Mouse (Mus musculus) kidney, embryonic 14.5 days (tissue): ENCODE measurements at regions not wholly inside any gene's neighbourhood (a gene's known extent, or its start where the extent isn't known, plus 50 kb on each side); places are given as distances from the start of the nearest gene placed in this dataset.

Experiments used
- ATAC-seq: fragments of 200-750 bp; cut with Nextera tagmentation; 2 replicates; pipeline ENCODE4 v1.8.0; 2017; ENCODE audit warnings: moderate number of reproducible peaks, mild to moderate bottlenecking, moderate TSS enrichment, moderate library complexity; ENCODE audit not compliant: low FRiP score, low TSS enrichment
- H3K27ac ChIP-seq: fragments of 300-500 bp; sonication (generic); 2 replicates; pipeline ENCODE4 v1.5.1; 2014; ENCODE audit warnings: low read depth, mild to moderate bottlenecking, low read length, moderate library complexity, mixed read lengths
- H3K27me3 ChIP-seq: fragments of 300-500 bp; sonication (generic); 2 replicates; pipeline ENCODE4 v1.6.1; 2014; ENCODE audit warnings: mild to moderate bottlenecking, low read length; ENCODE audit not compliant: control insufficient read depth, insufficient read depth
- H3K36me3 ChIP-seq: fragments of 300-500 bp; sonication (generic); 2 replicates; pipeline ENCODE4 v1.6.1; 2014; ENCODE audit warnings: low read length, mixed read lengths; ENCODE audit not compliant: control insufficient read depth, insufficient read depth
- H3K4me1 ChIP-seq: fragments of 300-500 bp; sonication (generic); 2 replicates; pipeline ENCODE4 v1.6.1; 2014; ENCODE audit warnings: low read length, mixed read lengths; ENCODE audit not compliant: control insufficient read depth, insufficient read depth
- H3K4me2 ChIP-seq: fragments of 300-500 bp; sonication (generic); replicated peaks from 2 replicates; pipeline ENCODE4 v1.6.1; 2014; ENCODE audit warnings: low read depth, mild to moderate bottlenecking, low read length
- H3K4me3 ChIP-seq: fragments of 300-500 bp; sonication (generic); 2 replicates; pipeline ENCODE4 v1.5.1; 2014; ENCODE audit warnings: mild to moderate bottlenecking, low read length
- H3K9ac ChIP-seq: fragments of 300-500 bp; sonication (generic); 2 replicates; pipeline ENCODE4 v1.6.1; 2014; ENCODE audit warnings: low read depth, mild to moderate bottlenecking, low read length, moderate library complexity
- H3K9me3 ChIP-seq: fragments of 300-500 bp; sonication (generic); 2 replicates; pipeline ENCODE4 v1.6.1; 2016; ENCODE audit warnings: low read length; ENCODE audit not compliant: control insufficient read depth
- whole genome bisulfite sequencing: fragments of 180-500 bp; shearing (Covaris S2); extraction: QIAGEN DNeasy Blood & Tissue Kit; methylation state at CpG from one replicate; pipeline ENCODE4 v1.1.7; 2014; 5-methylcytosine and 5-hydroxymethylcytosine counted together

DNA sequence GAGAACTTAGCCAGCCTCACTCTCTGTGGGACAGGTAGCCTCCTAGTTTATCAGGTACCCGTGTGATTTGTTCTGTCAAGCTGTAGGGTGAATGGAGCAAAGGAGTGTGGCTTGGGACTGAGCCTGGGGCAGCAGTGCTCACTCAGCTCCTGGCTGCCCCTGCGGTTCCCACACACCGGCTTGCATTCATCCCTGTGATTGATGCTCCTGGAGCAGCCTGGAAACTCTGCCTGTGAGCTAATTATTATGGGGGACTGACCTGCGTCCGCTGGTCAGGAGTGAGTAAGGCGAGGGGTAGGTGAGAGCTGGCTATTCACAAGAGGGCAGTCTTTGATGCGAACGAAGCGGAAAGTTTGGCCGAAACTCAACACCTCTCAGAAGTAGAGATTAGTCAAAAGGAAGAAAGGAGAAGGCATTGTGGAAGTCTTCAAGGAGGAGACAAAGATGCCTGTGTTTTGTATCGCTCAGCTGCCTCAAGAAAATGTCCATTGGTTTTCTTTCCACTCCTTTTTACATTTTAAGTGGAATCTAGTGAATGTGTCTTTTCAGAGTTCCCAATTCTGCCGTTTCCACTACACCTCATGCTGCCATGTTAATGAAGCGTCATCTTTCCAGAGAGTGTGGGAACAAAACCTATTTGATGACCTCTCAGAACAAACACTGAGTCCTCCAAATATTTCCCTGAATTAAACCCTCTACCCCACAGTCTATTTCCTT is 142.7 kb upstream of the Car8 start:
- Histone ChIP-seq H3K27ac (no peak overlapping the region), H3K36me3 (no peaks in the 10 kb centered on the region), H3K9me3 (no peaks in the 10 kb centered on the region), H3K27me3 (no peaks in the 10 kb centered on the region), H3K4me3 (no peak overlapping the region), H3K4me1 (no peaks in the 10 kb centered on the region), H3K9ac (no peak overlapping the region), H3K4me2 (no peak overlapping the region)
- WGBS, result 21% methylated on average over 13 of the region's 13 CpGs
- ATAC-seq, result peak; percentile 71

DNA sequence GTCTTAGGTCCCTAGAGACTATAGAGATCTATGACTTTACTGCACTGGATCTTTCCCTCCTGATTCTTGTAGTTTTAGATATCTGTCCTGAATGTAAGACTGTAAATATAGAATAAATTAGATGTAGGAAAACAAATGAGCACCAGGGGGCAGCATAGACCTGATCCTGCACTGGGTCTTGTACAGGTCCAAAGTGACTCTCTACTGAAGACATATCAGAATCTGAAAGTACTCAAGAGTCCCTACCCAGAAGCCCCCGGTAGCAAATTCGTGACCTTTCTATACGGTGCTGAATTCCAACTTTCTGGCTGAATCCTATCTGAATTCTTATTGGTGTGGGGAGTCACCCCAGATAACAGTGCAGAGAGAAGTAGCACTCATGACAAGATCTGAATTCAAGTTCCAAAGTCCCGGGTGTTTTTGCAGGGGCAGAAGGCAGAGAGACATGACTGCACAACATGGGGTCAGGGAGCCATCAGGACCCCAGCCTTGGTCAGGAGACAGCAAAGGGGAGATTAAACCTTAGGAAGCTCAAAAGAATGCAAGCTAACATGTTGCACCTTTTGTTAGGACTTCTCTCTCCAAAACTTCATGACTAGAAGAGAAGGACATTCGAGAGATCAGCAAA is 142.0 kb upstream of the Car8 start:
- peak; percentile 82; the same call in 1 of the 2 replicates for ATAC-seq
- 63% methylated on average over 5 of the region's 5 CpGs for WGBS

GRCm38 (mm10) chr4:8374737-8375489 is 136.1 kb upstream of the Car8 start:
- H3K4me2 ChIP-seq, result no peak overlapping the region
- no peaks in the 10 kb centered on the region for H3K4me1 ChIP-seq
- no peak overlapping the region for H3K9ac ChIP-seq
- H3K9me3 ChIP-seq, result no peaks in the 10 kb centered on the region
- WGBS, result 84% methylated on average over 6 of the region's 6 CpGs
- ATAC-seq, result no peak
- no peaks in the 10 kb centered on the region for H3K27me3 ChIP-seq
- H3K27ac ChIP-seq, result no peak overlapping the region
- H3K4me3 ChIP-seq, result no peak overlapping the region
- H3K36me3 ChIP-seq, result no peaks in the 10 kb centered on the region

More for the DNA sequence above, 142.0 kb upstream of the Car8 start:
- H3K9ac ChIP-seq, result no peak overlapping the region
- no peaks in the 10 kb centered on the region for H3K36me3 ChIP-seq
- H3K4me2 ChIP-seq, result no peak overlapping the region
- H3K9me3 ChIP-seq, result no peaks in the 10 kb centered on the region
- H3K27ac ChIP-seq, result no peak overlapping the region
- H3K4me3 ChIP-seq, result no peak overlapping the region
- H3K27me3 ChIP-seq, result no peaks in the 10 kb centered on the region
- H3K4me1 ChIP-seq, result no peaks in the 10 kb centered on the region

DNA sequence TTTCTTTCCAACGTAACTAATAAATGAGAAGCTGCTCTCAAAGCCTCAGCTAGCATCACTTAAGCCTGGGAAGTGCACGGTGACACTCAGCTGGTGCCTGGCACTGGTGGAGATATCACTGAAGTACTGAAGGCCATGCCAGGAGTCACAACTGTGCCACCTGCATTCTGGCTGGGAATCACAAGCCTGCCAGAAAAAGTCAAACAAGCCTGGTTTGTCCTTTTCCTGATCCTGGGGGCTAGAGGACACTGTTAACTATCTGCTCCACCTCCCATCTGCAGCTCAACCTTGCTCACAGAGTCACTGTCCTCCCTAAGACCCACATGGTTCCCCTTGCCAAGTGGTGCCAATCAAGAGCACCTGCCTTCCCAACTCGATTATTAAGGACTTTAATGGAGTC is 135.2 kb upstream of the Car8 start:
- H3K27ac ChIP-seq, result no peak overlapping the region

DNA sequence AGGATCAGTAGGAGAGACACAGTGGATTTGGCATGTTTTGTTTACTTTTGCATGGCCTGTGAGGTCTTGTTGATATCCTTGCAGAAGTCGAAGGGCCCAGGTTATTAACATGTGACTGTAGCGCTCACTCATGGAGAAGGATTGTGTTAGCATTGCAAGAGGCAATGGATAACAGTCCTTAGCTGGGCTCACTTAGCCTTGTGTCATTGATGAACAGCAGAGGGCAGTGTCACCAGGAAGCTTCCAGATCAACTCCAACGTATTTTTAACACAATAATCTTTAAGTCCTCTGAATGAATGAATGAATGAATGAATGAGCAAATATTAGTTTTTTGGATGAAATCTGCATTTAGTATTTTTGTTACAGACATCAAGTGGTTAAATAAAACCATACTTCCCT is 133.2 kb upstream of the Car8 start:
- Histone ChIP-seq H3K27me3 (no peaks in the 10 kb centered on the region), H3K9ac (no peak overlapping the region), H3K27ac (no peak overlapping the region), H3K4me2 (no peak overlapping the region), H3K36me3 (no peaks in the 10 kb centered on the region), H3K9me3 (no peaks in the 10 kb centered on the region), H3K4me1 (no peaks in the 10 kb centered on the region), H3K4me3 (no peak overlapping the region)
- ATAC-seq, result no peak
- WGBS, result 66% methylated on average over 3 of the region's 3 CpGs

More for the DNA sequence above, 135.2 kb upstream of the Car8 start:
- H3K9me3 ChIP-seq, result no peaks in the 10 kb centered on the region
- 82% methylated on average over 3 of the region's 3 CpGs for WGBS
- no peak overlapping the region for H3K9ac ChIP-seq
- no peak overlapping the region for H3K4me3 ChIP-seq
- H3K27me3 ChIP-seq, result no peaks in the 10 kb centered on the region
- H3K36me3 ChIP-seq, result no peaks in the 10 kb centered on the region
- no peaks in the 10 kb centered on the region for H3K4me1 ChIP-seq
- H3K4me2 ChIP-seq, result no peak overlapping the region
- ATAC-seq, result no peak

GRCm38 (mm10) chr4:8370786-8371185 is 131.9 kb upstream of the Car8 start:
- H3K4me3 ChIP-seq, result no peak overlapping the region
- no peaks in the 10 kb centered on the region for H3K36me3 ChIP-seq
- H3K9ac ChIP-seq, result no peak overlapping the region
- no peak overlapping the region for H3K27ac ChIP-seq
- no peak overlapping the region for H3K4me2 ChIP-seq
- no peaks in the 10 kb centered on the region for H3K9me3 ChIP-seq
- H3K4me1 ChIP-seq, result no peaks in the 10 kb centered on the region
- ATAC-seq, result no peak
- 70% methylated on average over 9 of the region's 9 CpGs for WGBS
- H3K27me3 ChIP-seq, result no peaks in the 10 kb centered on the region

GRCm38 (mm10) chr4:8367487-8368276 is 128.8 kb upstream of the Car8 start:
- Histone ChIP-seq H3K4me2 (no peak overlapping the region), H3K27me3 (no peaks in the 10 kb centered on the region), H3K9me3 (no peaks in the 10 kb centered on the region), H3K36me3 (no peaks in the 10 kb centered on the region), H3K27ac (no peak overlapping the region), H3K9ac (no peak overlapping the region), H3K4me1 (no peaks in the 10 kb centered on the region), H3K4me3 (no peak overlapping the region)
- WGBS, result 65% methylated on average over 13 of the region's 13 CpGs
- peak; percentile 75 for ATAC-seq

DNA sequence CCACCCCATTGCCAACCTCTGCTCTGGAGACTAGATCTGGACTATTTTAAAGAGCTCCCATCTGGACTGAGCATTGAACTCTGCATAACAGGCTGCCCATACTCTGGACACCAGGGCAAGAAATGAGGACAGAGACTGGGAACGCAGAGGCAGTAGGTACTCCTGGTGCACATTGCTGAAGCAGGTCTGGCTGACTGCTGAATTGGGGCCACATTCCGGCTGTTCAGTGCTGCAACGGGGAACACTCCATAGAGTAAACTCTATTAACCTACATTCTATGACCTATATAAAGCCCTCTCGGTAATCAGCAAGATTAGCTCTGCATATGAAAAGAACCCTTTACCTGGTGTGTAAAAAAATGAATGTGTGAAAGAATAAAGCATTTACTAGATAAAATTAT is 128.1 kb upstream of the Car8 start:
- Histone ChIP-seq H3K4me1 (no peaks in the 10 kb centered on the region), H3K36me3 (no peaks in the 10 kb centered on the region), H3K27ac (no peak overlapping the region), H3K4me2 (no peak overlapping the region), H3K9ac (no peak overlapping the region), H3K27me3 (no peaks in the 10 kb centered on the region), H3K9me3 (no peaks in the 10 kb centered on the region), H3K4me3 (no peak overlapping the region)
- 76% methylated on average over 4 of the region's 4 CpGs for WGBS
- no peak for ATAC-seq
